Mouse (Mus musculus): ENCODE results near the gene Unc119.

The Unc119 gene

DNA sequence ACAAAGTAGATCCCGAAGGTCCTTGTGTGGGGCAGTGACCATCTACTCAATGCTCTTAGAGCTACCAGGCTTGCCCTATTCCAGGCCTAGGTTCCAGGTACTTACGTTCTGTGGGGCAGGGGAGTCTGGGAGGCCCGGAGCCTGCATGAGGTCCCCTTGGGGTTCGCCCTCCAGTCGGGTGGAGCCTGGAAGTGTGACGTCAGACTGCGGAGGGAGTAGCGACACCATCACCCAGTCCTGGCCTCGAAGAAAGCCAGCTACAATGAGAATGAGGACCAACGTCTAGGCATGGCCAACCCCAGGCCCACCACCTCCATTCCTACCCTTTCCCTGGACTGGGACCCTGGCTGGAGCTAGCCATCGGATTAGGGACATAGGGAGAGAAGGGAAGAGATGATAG, 28.4 kb downstream of the Unc119 start:
- no peak for DNase-seq (ENCODE audit: low spot score)

- DNase-seq (ENCODE audit: low spot score): no peak
Observed at GRCm38 (mm10) chr11:78372166-78372565, 28.9 kb downstream of the Unc119 start.

DNA sequence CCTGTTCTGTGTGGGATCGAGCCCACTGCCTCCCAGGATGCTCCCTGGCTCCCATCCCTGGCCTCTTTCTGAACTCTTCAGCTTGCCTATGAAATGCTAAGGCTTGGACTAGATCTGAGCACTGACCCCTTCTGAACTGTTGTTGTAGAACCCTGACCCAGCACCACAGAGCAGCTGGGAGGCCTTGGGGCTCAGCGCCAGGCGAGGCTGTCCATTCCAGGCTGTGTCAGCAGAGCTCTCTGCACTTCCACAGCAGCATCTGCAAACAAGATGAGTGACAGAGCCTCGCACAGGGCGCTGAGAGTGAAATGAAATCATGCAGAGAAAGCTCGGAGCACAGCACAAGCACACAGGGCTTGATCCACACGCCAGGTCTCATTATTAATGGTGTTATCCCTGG, 29.3 kb downstream of the Unc119 start:
- DNase-seq (ENCODE audit: low spot score): no peak

- no peak for DNase-seq (ENCODE audit: low spot score)
Observed at GRCm38 (mm10) chr11:78374147-78374546, 30.9 kb downstream of the Unc119 start.

GRCm38 (mm10) chr11:78377549-78378159, 34.4 kb downstream of the Unc119 start:
- DNase-seq (ENCODE audit: low spot score): peak; percentile 60

GRCm38 (mm10) chr11:78380351-78380750, 37.1 kb downstream of the Unc119 start:
- DNase-seq (ENCODE audit: low spot score): no peak

DNA sequence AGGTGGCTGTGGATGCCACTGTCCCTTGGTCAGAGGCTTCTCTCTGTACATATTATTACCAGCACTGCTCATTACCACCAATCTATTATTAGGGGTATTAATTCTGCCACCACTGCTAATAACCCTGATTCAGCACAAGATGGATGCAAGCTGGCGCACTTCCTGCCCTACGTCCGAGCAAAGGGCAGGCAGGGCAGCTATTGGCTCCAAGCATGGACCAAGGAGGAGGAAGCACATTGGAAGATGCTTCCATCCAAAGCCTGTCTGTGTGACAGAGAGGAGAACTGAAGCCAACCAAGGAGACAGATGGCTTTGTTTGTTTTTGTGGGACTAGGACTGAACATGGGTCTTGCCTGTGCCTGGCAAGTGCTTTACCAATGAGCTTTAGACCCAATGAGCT, 37.7 kb downstream of the Unc119 start:
- DNase-seq (ENCODE audit: low spot score): no peak

DNA sequence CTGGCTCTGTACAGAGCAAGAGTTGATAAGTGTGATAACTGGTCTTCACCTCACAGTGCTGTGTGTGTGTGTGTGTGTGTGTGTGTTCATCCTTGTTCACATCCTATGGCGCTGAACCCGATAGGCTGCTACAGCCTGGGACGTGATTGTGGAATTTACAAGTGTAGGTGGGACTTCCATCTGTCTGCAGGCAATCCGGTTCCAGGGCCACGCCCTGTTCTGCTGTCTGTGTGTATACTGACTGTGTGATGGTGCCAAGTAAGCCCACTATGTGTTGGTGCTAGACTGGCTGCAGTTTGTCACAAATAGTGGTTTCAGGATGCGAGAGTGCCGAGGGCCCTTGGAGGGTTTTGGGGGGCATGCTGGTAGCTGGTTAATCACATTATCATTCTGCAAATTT, 39.0 kb downstream of the Unc119 start:
- no peak for DNase-seq (ENCODE audit: low spot score)

GRCm38 (mm10) chr11:78382701-78383100, 39.4 kb downstream of the Unc119 start:
- DNase-seq (ENCODE audit: low spot score): no peak

DNA sequence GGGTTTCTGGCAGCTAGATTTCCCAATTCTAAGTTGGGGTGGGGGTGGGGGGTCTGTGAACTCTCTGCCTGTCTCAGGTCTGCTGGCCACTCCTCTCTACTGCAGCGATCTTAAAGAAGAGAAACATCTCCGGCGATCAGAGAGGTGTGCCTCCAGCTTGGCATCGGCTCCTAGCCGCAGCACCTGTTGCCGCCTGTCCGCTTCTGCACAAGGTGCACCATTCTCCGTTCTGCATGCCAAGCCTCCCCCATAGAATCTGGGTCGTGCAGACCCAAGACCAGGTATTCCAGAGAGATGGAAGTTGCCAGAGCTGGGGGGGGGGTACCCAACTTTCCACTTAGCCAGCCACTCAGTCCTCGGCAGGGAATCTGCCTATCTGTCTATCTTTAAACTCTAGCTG, 42.5 kb downstream of the Unc119 start:
- no peak for DNase-seq (ENCODE audit: low spot score)

GRCm38 (mm10) chr11:78386508-78387043, 43.3 kb downstream of the Unc119 start, which contains the start of gene Foxn1:
Gene Foxn1, minus strand, starts transcription at chr11:78386558.
- peak; percentile 44 for DNase-seq (ENCODE audit: low spot score)

- peak; percentile 30 for DNase-seq (ENCODE audit: low spot score)
Observed at GRCm38 (mm10) chr11:78392728-78393127, 49.4 kb downstream of the Unc119 start.

- DNase-seq (ENCODE audit: low spot score): peak; percentile 39
Observed at GRCm38 (mm10) chr11:78396950-78397349, 53.7 kb downstream of the Unc119 start.

- peak; percentile 81 for DNase-seq (ENCODE audit: low spot score)
Observed at GRCm38 (mm10) chr11:78397397-78397796, 54.1 kb downstream of the Unc119 start.

DNA sequence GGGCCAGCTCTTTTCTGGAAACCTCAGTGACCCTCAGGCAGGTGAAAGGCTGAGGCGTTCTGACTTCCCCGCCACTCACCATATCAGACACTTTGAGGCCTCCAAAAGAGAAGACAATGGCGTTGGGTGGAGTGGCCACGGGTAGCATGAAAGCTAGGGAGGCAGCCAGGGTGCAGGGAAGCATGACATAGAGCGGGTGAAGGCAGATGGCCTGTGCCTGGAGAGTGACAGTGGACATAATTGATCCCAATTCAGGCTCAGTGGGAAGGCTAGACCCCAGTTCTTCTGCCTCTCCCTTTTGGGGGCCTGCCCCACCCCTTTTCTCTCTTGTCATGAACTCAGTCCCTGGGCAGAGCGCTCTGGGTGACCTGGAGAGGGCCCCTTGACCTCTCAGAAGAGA, 54.9 kb downstream of the Unc119 start:
- DNase-seq (ENCODE audit: low spot score): no peak
